Mouse (Mus musculus): Measurements from ENCODE around the gene Ubtd2.

The Ubtd2 gene

DNA sequence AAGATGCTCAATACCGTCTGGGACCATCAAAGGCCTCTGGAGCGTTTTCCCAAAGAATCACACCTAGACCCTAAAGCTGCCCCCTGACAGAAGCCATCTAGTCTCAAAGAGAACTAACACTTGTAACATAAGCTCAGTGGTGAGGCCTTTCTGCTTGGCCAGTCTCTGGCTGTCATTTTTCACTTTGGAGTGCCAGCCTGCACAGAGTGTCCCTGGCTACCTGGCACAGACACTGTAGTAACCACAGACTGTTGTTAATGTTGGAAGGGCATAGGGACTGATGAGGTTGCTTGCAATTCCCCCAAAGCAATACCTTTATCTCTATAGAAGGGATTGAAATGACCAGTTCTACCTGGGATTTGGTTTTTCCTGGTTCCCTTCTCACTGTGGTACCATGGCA is 66.1 kb downstream of the Ubtd2 start:
- no peak for DNase-seq

DNA sequence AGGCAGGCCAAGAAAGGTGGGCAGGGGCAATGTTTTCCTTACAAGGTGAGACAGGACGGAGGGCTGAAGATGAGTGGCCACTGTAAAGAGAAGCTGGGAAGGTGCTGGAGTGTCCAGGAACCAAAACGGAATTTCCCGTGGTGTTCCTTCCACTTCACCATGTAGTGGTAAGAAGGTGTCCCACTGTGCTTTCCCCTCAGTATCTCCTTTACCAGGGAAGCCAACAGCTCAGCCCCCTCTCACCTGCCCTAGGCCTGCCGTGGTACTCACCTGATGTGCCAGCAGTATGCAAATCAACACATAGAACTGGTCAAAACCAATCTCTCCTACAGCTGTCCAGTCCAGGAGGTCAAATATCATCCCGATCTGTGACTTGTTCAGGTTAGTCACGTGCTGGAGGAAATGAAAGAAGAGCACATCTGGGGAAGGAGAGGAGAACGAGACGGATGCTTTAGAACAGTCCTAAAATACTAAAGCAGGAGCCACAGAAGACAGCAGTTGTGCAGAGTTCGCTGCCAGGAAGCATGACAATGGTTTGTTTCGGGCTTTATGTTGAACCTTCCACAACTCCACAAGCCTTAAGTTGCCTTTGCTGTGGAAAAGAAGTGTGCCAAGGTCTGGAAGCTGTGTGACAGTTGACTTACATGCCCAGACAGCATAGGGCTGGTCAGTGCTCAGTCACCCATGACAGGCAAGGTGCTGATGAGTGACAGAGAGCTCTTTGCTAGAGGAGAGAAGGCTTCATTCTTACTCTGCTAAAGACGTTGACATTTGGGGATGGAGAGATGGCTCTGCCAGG is 69.2 kb downstream of the Ubtd2 start:
- no peak for DNase-seq

DNA sequence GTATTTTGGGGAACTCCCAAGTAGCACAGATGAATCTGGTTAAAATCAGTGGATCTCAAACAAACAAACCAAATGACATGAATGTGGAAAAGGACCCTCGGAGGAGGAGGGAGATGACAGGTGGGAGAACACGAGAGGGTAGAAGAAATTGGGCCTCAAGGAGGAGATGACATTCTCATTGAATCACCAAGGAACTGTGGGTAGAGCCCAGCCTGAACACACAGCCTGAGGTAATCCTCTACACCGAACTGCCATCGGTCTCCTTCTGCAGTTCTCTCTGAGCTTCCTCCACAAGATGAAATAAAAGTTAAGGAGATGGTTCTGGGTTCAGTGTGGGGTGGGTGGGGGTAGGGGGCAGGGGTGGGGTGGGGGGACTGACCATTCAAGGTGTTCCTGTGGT is 71.8 kb downstream of the Ubtd2 start:
- DNase-seq: no peak

DNA sequence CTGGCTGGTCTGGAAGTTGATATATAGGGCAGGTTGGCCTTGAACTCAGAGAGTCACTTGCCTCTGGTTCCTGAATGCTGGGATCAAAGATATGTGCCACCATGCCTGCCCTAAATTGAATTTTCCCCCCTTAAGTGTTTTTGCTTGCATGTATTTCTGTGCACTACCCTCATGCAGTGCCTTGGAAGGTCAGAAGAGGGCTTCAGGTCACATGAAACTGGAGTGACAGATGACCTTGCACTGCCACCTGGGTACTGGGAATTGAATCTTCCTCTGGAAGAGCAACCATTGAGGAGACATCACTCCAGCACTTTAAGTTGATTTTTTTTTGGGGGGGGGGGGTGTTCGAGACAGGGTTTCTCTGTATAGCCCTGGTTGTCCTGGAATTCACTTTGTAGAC is 75.0 kb downstream of the Ubtd2 start:
- no peak for DNase-seq

DNA sequence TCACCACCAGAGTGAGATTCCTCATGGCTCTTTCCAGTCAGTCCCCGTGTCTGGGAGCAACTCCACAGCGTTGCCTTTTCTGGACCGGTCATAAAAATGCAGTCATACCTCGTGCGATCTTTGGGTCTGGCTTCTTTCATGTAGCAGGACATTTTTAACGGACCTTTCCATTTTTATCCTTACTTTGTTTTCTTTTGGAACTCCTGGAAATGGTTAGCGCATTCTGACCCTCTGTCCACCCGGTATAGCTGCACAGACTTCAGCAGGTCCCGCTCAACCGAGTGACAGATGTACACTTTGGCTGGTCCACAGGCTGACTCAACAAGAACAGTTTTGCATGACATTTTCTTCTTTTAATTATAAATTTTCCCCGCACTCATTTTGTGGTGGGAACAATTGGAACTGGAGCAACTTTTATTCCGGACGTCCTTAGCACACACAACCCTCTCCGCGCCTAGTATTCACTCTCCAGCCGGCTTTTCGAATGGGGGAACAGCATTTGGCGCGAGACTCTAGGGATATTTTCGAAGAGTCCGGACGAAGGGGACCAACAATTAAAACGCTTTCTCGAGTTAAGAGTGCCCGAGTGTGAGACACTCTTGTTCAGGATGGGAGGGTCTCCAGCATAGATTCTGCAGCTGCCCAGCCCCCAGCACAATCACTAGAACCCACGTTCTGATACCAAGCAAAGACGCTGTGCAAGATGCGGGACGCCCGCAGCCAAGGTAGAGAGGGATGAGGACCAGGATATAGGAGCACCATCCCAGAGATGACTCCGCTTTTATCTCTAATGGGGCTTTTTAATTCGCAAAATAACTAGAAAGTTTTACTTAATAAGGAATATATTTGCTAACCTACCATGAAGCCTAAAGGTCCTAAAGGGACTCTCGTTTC is 76.9 kb downstream of the Ubtd2 start, which contains the start of gene Efcab9:
Gene Efcab9 (minus strand): TSS at position 211 of the 894 bp plus-strand sequence.
- no peak for DNase-seq

DNA sequence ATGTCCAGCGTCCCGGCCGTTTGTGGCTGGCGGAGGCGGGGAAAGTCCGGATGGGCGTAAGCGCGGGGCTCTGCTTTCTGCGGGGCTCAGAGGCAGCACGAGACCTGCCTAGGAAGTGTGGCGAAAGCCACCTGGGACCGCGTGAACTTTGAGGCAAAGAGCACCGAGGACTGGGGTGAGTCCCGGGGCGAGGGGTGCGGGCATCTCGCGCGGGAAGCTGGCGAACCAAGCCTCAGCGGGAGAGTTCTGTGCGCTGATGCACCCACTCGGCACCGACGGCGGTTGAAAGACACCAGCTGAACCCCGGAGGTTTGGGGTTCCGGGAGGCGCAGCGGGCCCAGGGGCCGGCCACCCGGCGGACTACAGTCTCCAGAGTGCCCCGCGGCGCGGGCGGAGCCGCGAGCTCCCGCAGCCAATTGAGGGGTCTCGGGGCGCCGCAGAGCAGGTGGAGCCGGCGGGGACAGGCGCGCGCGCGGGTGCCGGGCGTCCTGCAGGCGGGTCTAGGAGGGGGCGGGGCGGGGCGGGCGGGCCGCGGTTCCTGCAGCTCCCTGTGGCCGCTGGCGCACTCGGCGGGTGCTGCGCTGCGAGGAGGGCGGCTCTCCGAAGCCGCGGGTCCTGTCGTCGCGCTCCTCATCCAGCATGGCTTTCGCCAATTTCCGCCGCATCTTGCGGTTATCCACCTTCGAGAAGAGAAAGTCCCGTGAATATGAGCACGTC is 77.8 kb downstream of the Ubtd2 start, which contains the start of gene Stk10:
Gene Stk10 (plus strand): TSS at position 541 of the 717 bp plus-strand sequence.
- DNase-seq: peak; percentile 87

DNA sequence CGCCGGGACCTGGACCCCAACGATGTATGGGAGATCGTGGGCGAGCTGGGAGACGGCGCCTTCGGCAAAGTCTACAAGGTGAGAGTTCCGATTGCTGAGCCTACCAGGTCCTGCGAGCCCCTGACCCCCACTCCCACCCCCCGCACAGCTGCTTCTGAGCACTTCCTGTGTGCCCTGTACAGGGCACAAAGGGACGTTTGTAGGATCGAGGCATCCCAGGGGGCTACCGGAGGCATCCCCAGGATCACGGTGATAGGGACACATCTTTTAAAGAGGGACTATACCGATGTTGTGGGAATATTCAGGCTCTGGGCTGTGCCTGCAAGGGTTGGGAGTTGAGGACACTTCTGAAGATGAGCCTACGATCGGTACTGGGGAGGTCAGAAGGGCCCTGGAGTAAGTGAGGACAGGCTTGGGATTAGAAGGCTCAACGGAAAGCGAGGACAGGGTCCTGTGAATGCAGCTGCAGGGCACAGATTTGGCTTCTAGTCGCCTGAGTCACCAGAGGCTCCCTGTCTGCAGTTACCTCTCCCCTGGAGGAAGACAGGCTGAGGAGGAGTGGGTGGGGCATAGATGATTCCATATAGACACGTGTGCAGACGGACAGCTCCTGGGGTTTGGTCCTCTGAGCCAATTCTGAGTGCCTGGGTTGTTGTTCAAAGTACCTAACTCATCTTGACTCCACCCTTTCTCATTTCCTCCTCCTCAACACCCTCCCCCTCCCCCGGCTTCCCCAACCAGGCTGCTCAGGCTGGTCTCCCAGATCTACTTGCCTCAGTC is 78.5 kb downstream of the Ubtd2 start:
- DNase-seq: no peak

DNA sequence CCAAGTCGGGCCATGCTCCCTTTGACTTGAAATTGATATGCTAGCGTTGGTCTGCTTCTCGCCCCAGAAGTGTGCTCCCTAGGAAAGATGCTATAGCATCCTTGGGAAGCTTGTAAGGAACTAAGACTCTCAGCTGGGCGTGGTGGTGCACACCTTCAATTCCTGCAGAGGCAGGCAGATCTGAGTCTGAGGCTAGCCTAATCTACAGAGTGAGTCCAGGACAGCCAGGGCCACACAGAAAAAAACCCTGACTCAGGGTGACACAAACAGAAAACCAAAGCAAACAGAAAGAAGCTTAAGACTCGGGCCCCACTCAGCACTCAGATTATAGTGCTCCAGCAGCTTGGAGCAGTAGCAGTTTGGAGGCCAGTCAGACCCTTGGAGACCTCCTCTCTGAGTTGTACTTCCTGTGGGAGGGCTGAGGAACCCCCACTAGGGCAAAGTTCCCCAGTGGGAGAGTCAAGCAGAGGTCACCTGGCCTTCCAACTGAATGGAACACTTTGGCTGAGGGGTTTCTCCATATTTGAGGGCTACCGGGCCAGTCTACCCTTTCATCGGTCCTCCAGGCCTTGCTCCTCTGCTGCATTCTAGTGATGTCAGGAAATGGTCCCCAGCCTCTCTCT is 79.4 kb downstream of the Ubtd2 start:
- no peak for DNase-seq

DNA sequence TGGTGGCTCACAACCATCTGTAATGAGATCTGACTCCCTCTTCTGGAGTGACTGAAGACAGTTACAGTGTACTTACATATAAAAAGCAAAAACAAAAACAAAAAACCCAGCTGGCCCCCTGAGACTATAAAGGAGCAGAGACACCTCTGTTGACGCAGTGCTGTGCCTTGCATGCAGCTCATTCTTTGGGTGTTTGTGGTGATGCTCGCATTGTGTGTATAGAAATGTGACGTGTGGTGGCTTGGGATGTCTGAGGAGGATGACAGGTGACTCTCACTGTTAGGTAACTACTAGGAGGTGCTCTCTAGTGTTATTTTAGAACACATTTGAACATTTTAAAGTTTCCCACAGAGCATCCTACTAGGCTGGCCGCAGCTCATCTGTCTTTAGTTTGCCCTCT is 80.5 kb downstream of the Ubtd2 start:
- no peak for DNase-seq

DNA sequence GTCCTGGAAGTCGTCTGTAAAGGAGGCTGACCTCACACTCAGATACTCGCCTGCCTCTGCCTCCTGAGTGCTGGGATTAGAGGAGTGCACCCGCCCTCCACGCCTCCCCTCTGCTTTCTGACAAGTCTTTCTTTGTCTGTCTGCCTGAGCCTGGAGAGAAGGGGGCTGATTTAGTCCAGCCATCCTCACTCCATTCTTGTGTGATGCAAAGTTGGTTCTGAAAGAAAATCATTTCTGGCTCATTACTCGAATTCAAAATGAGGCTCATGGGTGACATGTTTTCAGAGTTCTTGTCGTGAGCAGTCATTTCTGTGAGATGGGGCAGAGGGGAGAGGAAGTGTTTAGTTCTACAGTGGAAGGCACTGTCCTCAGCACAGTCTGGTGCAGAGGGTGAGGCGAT is 81.8 kb downstream of the Ubtd2 start:
- DNase-seq: no peak

DNA sequence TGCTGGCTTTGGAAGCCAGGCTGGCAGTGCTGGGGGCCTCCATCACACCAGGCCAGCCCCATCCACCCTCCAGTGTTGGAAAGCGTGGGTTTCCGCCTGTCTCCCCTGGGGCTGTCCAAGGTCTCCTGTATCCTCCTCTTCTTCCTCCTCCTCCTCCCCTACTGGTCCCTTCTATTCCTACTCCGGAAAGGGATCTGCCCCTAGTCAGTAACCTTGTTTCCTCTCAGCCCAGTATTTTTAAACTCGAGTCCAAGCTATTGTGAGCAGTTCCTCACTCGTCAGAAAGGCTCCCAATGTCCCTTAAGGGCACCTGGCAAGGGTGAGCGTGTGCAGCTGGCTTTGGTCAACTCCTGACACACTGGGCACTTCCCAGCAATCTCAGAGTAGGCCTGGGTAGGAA is 83.3 kb downstream of the Ubtd2 start:
- no peak for DNase-seq

DNA sequence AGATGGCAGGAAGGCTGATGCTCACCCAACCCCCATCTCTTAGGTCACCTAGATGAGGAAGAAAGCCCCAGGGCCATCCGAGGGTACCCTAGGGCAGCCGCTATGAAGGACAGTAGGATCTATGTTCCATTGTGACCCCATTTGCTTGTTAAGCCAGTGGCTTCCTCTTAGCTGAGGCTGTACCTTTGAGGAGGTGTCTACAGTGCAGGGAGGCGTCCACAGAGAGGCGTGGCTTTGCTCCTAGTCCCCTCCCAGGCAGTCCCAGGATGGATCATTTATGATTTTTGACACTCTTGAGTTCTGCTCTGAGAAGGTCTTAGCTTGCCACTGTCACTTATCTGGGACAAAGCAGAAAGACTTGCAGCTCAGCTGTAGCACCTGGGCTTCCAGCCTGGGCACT is 83.7 kb downstream of the Ubtd2 start:
- DNase-seq: no peak

DNA sequence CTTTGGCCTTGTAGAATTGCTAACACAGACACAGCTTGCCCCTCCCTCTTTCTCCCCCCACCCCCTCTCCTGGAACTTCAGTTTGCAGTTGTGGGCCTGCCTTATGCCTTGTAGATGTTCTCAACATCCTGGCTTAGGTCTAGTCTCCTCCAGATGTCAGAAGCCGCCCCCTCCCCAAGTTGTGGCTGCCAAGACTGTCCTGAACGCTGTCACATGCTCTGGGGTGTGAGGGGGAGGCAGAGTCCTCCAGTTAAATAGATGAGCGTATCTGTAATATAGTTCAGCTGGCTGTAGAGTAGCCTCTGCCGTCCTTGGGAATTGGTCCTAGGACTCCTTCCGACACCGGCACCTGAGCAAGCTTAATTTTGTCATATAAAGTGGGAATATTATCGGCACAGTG is 84.5 kb downstream of the Ubtd2 start:
- DNase-seq: no peak

DNA sequence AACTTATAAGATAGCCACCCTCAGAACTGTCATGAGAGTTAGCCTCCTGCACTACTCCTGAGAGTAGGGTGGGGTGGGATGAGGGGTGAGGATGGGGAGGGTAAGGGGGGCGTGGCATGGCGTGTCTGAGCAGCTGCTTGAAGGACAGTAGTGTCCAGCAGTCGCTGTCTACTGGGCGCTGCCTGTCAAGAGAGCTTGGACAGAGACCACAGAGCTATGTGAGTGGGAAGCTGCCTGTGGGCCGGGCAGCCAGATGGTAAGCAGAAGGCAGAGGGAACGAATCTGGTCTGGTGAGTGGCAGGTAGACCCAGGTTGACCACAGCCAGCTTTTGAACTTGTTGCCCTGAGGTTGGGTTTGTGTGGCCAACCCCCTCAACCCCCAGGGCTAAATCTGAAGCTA is 85.3 kb downstream of the Ubtd2 start:
- DNase-seq: peak; percentile 12

DNA sequence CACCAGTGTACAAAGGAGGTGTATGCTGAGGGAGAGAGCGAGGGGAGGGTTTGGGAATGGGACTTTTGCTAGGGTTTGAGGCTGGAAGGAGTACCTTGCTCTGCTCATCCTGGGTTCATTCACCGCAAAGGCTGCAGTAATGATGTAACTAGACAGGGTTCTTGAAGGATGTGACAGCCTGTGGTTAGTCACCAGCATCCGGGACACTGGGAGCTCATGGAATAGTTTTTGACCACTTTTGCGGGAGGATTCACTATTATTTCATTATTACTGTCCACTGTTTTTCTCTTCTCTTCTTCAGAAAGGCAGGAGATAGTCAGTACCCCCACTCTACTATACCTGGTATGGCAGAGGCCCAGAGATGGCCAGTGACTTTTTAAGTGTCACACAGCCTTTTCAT is 87.0 kb downstream of the Ubtd2 start:
- no peak for DNase-seq

DNA sequence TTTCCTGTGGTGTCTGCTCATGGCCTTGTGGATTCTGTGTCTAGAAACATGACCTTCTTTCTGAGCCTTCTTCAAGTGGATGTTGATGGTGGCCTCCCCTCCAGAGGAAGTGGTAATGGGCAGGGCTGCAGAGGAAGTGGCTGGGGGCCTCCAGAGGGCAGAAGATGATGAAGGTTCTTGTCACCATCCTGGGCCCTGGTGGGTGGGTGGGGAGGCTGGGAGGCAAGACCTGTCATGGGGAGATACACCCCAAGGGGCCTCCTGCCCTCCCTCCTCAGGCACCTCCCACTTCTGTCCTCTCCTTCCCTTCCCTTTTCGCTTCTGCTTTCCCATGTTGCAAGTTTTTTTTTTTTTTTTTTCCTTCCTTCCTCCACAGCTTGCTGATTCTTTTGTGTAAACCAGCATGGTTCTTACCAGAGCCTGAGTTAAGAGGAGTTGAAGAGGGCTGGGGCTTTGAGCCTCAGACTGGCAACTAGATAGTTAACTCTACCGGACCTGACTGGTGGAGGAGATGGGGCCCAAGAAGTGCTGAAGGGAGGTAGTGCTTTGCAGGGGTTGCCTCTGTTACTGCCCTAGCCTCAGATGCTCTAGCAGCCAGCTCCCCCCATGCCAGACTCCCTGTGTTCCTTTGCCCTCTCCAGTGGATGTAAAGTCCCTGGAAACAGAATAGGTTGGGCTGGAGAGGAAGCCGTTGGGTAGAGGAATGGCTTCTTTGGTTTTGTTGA is 87.7 kb downstream of the Ubtd2 start:
- DNase-seq: peak; percentile 6

DNA sequence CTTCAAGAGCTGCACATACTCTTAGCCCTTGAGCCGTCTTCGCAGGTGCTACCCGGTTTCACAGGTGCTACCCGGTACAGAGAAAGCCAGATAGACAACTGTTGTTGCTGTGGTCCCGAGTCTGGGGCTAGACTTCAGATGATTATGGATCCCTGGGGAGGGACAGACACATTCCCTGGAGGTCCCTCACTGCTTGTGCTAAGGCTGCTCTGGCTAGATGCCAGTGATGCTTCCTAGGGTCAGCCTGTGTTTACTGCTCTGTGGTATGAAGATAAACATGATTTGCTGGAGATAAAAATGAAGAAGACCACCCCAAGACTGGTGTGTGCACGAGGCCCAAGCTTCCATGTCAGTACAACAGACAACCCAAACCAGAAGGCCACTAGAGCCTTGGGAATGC is 88.9 kb downstream of the Ubtd2 start:
- no peak for DNase-seq

DNA sequence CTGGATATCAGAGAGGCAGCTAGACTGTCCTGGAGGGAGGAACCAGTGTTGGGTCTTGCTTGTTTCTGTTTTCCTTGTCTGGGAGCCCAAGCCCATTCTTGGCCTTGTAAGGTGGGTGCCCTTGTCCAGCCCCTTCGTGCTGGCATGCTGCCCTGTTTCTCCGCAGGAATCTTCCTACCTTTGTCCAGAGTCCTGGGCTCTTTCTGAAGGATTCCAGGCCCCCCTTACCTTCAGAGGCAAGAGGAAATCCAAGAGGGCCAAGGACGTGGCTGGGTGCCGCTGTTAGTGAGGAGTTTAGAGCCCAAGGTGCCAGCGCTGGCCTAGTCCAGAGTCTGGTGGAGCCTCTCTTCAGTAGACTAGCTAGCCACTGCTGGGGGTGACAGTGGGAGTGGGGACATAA is 89.3 kb downstream of the Ubtd2 start:
- peak; percentile 17 for DNase-seq

DNA sequence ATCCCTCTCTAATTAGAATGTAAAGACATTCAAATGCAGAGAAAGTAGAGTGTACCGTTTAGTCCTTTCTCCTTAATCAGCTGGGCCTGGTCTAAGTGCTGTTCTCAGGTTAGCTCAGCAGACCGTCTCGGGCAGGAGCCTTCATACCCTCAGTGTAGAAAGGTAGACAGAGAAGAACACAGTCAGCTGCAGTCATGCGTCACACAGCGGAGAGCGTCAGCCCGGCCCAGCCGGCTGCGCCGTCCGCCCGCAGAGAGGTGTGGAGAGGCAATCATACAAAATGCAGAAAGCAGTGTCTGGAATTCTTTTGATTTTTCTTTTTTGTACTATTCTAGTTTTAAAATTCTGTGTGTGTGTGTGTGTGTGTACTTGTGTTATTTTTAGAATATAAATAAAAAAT is 90.4 kb downstream of the Ubtd2 start:
- no peak for DNase-seq

DNA sequence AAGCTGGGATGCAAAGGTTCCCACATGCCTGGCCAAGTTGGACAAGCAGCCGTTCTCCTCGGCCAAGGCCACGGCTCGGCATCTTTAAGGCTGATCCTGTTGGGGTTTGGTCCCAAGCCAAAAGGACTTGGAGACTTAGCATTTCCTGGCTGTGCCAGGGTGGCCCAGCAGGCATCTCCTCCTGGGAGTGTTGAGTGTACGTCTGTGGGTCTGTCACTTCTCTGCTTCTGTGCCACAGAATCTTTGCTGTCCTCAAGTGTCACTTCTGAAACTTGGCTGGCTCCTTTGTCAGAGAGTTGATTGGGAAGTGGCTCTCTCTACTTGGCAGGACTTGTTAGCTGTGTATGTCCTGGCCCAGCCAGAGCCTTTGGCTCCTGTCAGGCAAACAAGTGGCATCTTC is 91.3 kb downstream of the Ubtd2 start:
- DNase-seq: peak; percentile 74

DNA sequence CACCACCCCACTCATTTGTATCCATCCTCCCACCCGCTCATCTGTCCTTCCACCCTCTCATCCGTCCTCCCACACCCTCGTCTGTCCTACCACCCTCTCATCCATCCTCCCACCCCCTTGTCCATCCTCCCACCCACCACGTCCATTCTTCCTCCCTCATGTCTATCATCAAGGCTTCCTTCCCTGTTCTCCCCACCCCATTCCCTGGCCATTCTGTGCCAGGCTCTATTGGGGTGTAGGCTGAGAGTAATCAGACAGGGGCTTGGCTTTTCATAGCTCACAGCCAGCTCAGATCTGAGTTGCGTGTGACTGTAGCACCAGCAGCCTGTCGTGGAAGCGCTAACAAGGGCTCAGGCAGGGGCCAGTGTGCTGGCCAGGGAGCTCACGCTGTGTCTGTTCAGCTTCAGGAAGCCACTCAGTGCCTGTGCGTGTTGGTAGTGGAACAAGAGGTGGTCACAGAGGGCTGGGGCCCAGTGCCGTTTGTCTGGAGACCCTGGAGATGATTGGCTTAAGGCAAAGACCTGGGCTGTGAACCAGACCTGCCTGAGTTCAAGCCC is 92.3 kb downstream of the Ubtd2 start:
- no peak for DNase-seq

All from cerebellum, adult 11 months (tissue).